Mouse (Mus musculus): ENCODE data around the gene Igsf9.

Gene Igsf9

GRCm38 (mm10) chr1:172496030-172496429 is 14.4 kb downstream of the Igsf9 start:
- DNase-seq (ENCODE audit: low spot score in 2 of 2): no peak

GRCm38 (mm10) chr1:172497428-172497827 is 15.8 kb downstream of the Igsf9 start:
- DNase-seq (ENCODE audit: low spot score in 2 of 2): no peak

- peak; percentile 70 to 83 for DNase-seq (ENCODE audit: low spot score in 2 of 2)
Measured at GRCm38 (mm10) chr1:172499765-172500441, 18.3 kb downstream of the Igsf9 start, which contains the start of gene Tagln2. Gene Tagln2, plus strand, starts transcription at chr1:172500047.

GRCm38 (mm10) chr1:172500451-172501370 is 19.1 kb downstream of the Igsf9 start:
- peak; percentile 46 to 74 for DNase-seq (ENCODE audit: low spot score in 2 of 2)

- peak in 1 of 2 experiments; percentile 42 for DNase-seq (ENCODE audit: low spot score in 2 of 2)
Measured at GRCm38 (mm10) chr1:172501371-172502144, 20.0 kb downstream of the Igsf9 start.

GRCm38 (mm10) chr1:172502145-172503110 is 20.8 kb downstream of the Igsf9 start:
- DNase-seq (ENCODE audit: low spot score in 2 of 2): no peak

- no peak for DNase-seq (ENCODE audit: low spot score in 2 of 2)
Measured at GRCm38 (mm10) chr1:172503111-172503997, 21.8 kb downstream of the Igsf9 start.

- DNase-seq (ENCODE audit: low spot score in 2 of 2): no peak
Measured at GRCm38 (mm10) chr1:172504756-172505155, 23.2 kb downstream of the Igsf9 start.

GRCm38 (mm10) chr1:172507001-172507400 is 25.4 kb downstream of the Igsf9 start:
- DNase-seq (ENCODE audit: low spot score in 2 of 2): no peak

- no peak for DNase-seq (ENCODE audit: low spot score in 2 of 2)
Measured at GRCm38 (mm10) chr1:172507701-172508100, 26.1 kb downstream of the Igsf9 start.

GRCm38 (mm10) chr1:172508172-172508571 is 26.6 kb downstream of the Igsf9 start:
- DNase-seq (ENCODE audit: low spot score in 2 of 2): no peak

GRCm38 (mm10) chr1:172509235-172509634 is 27.6 kb downstream of the Igsf9 start:
- no peak for DNase-seq (ENCODE audit: low spot score in 2 of 2)

GRCm38 (mm10) chr1:172509983-172510382 is 28.4 kb downstream of the Igsf9 start:
- DNase-seq (ENCODE audit: low spot score in 2 of 2): no peak

- no peak for DNase-seq (ENCODE audit: low spot score in 2 of 2)
Measured at GRCm38 (mm10) chr1:172510421-172510972, 28.9 kb downstream of the Igsf9 start.

- peak; percentile 67 to 81 for DNase-seq (ENCODE audit: low spot score in 2 of 2)
Measured at GRCm38 (mm10) chr1:172512962-172513361, 31.4 kb downstream of the Igsf9 start.

- peak; percentile 62 to 79 for DNase-seq (ENCODE audit: low spot score in 2 of 2)
Measured at GRCm38 (mm10) chr1:172513525-172514212, 32.1 kb downstream of the Igsf9 start.

- no peak for DNase-seq (ENCODE audit: low spot score in 2 of 2)
Measured at GRCm38 (mm10) chr1:172514213-172514529, 32.6 kb downstream of the Igsf9 start.

GRCm38 (mm10) chr1:172514551-172515268 is 33.1 kb downstream of the Igsf9 start:
- DNase-seq (ENCODE audit: low spot score in 2 of 2): no peak

Data from spleen, postnatal 4 days (tissue).